Mouse (Mus musculus) limb, embryonic 11.5 days (tissue): Measurements from ENCODE around the gene Ntm. TPM values are rescaled to one million over a fixed set of nuclear protein-coding genes. Genes with fewer than 3 reads are reported as not detected.

ENCODE experiments used
- ATAC-seq: fragments of 200-750 bp; cut with Nextera tagmentation; 2 replicates; pipeline ENCODE4 v1.8.0; 2017; ENCODE audit warnings: low read depth; ENCODE audit not compliant: insufficient number of reproducible peaks, low FRiP score, low TSS enrichment
- DNase-seq: peaks from one replicate; pipeline ENCODE4 v3.0.0-alpha.2; 2015; ENCODE audit warnings: low spot score
- H3K27ac ChIP-seq: fragments of 300-500 bp; sonication (generic); replicated peaks from 2 replicates; pipeline ENCODE4 v1.5.1; 2014; ENCODE audit warnings: low read depth, mild to moderate bottlenecking, low read length
- H3K27me3 ChIP-seq: fragments of 300-500 bp; sonication (generic); 2 replicates; pipeline ENCODE4 v1.6.1; 2014; ENCODE audit warnings: mild to moderate bottlenecking, low read length, mixed read lengths; ENCODE audit not compliant: control insufficient read depth, insufficient read depth
- H3K36me3 ChIP-seq: fragments of 300-500 bp; sonication (generic); 2 replicates; pipeline ENCODE4 v1.6.1; 2014; ENCODE audit warnings: mild to moderate bottlenecking, low read length, moderate library complexity, mixed read lengths; ENCODE audit not compliant: control insufficient read depth, insufficient read depth
- H3K4me1 ChIP-seq: fragments of 300-500 bp; sonication (generic); 2 replicates; pipeline ENCODE4 v1.6.1; 2014; ENCODE audit warnings: low read length, mixed read lengths; ENCODE audit not compliant: control insufficient read depth, insufficient read depth
- H3K4me2 ChIP-seq: fragments of 300-500 bp; sonication (generic); 2 replicates; pipeline ENCODE4 v1.6.1; 2014; ENCODE audit warnings: low read depth, mild to moderate bottlenecking, moderate library complexity; ENCODE audit not compliant: severe bottlenecking
- H3K4me3 ChIP-seq: fragments of 300-500 bp; sonication (generic); 2 replicates; pipeline ENCODE4 v1.5.1; 2014; ENCODE audit warnings: low read depth, low read length
- H3K9ac ChIP-seq: fragments of 300-500 bp; sonication (generic); 2 replicates; pipeline ENCODE4 v1.6.1; 2014; ENCODE audit warnings: mild to moderate bottlenecking, low read length
- H3K9me3 ChIP-seq: fragments of 300-500 bp; sonication (generic); 2 replicates; pipeline ENCODE4 v1.6.1; 2016; ENCODE audit warnings: low read length; ENCODE audit not compliant: control insufficient read depth
- WGBS: fragments of 180-500 bp; shearing (Covaris S2); extraction: QIAGEN DNeasy Blood & Tissue Kit; methylation state at CpG from one replicate; pipeline ENCODE4 v1.1.7; 2014; 5-methylcytosine and 5-hydroxymethylcytosine counted together
- polyA plus RNA-seq: library from polyadenylated mRNA; unstranded; fragments of >200 nt; fragmentation: Nextera tagmentation; extraction: Ambion mirVana; gene quantifications from 2 replicates; pipeline ENCODE4 v1.2.1, GENCODE M21; 2014

Gene Ntm
- polyA plus RNA-seq, 1 experiment from 2014 or later, result 16.2 TPM

GRCm38 (mm10) chr9:29411408-29412180 lies 551.3 kb downstream of the Ntm start:
- peak; percentile 39; the same call in 1 of the 2 replicates for ATAC-seq
- Histone ChIP-seq H3K4me3 (peak overlapping the region; percentile 49), H3K27me3 (peaks cover 27% of the 10 kb centered on the region), H3K27ac (peak overlapping the region; percentile 56), H3K4me2 (peak overlapping the region; percentile 84), H3K9ac (peak overlapping the region; percentile 58; the same call in 1 of the 2 replicates), H3K4me1 (no peaks in the 10 kb centered on the region), H3K36me3 (no peaks in the 10 kb centered on the region), H3K9me3 (no peaks in the 10 kb centered on the region)
- under 1% methylated on average over 37 of the region's 40 CpGs for WGBS
- peak; percentile 74 for DNase-seq

- Histone ChIP-seq H3K4me3 (peak overlapping the region; percentile 49), H3K4me1 (no peaks in the 10 kb centered on the region), H3K9ac (peak overlapping the region; percentile 12; the same call in 1 of the 2 replicates), H3K36me3 (no peaks in the 10 kb centered on the region), H3K27me3 (peaks cover 27% of the 10 kb centered on the region), H3K9me3 (no peaks in the 10 kb centered on the region), H3K4me2 (peak overlapping the region; percentile 84), H3K27ac (no peak overlapping the region)
- 54% methylated on average over 10 of the region's 10 CpGs for WGBS
- DNase-seq, result no peak
- ATAC-seq, result no peak
Observed at GRCm38 (mm10) chr9:29410728-29411407, 552.1 kb downstream of the Ntm start.

GRCm38 (mm10) chr9:29410284-29410683 lies 552.7 kb downstream of the Ntm start:
- no peaks in the 10 kb centered on the region for H3K9me3 ChIP-seq
- ATAC-seq (no peak), DNase-seq (no peak)
- no peak overlapping the region for H3K4me3 ChIP-seq
- no peak overlapping the region for H3K4me2 ChIP-seq
- 80% methylated on average over 6 of the region's 6 CpGs for WGBS
- H3K9ac ChIP-seq, result no peak overlapping the region
- H3K36me3 ChIP-seq, result no peaks in the 10 kb centered on the region
- peaks cover 27% of the 10 kb centered on the region for H3K27me3 ChIP-seq
- H3K27ac ChIP-seq, result no peak overlapping the region
- no peaks in the 10 kb centered on the region for H3K4me1 ChIP-seq

- H3K4me1 ChIP-seq, result no peaks in the 10 kb centered on the region
- H3K4me3 ChIP-seq, result no peak overlapping the region
- H3K27ac ChIP-seq, result no peak overlapping the region
- H3K36me3 ChIP-seq, result no peaks in the 10 kb centered on the region
- ATAC-seq (no peak), DNase-seq (peak; percentile 80)
- peaks cover 24% of the 10 kb centered on the region for H3K27me3 ChIP-seq
- H3K9me3 ChIP-seq, result no peaks in the 10 kb centered on the region
- WGBS, result 59% methylated on average over 8 of the region's 8 CpGs
- no peak overlapping the region for H3K4me2 ChIP-seq
- no peak overlapping the region for H3K9ac ChIP-seq
Observed at GRCm38 (mm10) chr9:29409216-29409907, 553.6 kb downstream of the Ntm start.

- Histone ChIP-seq H3K36me3 (no peaks in the 10 kb centered on the region), H3K27me3 (peaks cover 14% of the 10 kb centered on the region), H3K4me2 (no peak overlapping the region), H3K27ac (no peak overlapping the region), H3K9ac (no peak overlapping the region), H3K9me3 (no peaks in the 10 kb centered on the region), H3K4me1 (no peaks in the 10 kb centered on the region), H3K4me3 (no peak overlapping the region)
- DNase-seq, result peak; percentile 57
- ATAC-seq, result no peak
Observed at GRCm38 (mm10) chr9:29407954-29408353, 555.0 kb downstream of the Ntm start.

- Histone ChIP-seq H3K36me3 (no peaks in the 10 kb centered on the region), H3K4me3 (no peak overlapping the region), H3K9me3 (no peaks in the 10 kb centered on the region), H3K9ac (no peak overlapping the region), H3K27me3 (peaks cover 5% of the 10 kb centered on the region), H3K4me1 (no peaks in the 10 kb centered on the region), H3K4me2 (no peak overlapping the region), H3K27ac (no peak overlapping the region)
- ATAC-seq, result no peak
- DNase-seq, result no peak
- 92% methylated on average over 2 of the region's 2 CpGs for WGBS
Observed at GRCm38 (mm10) chr9:29406973-29407372, 556.0 kb downstream of the Ntm start.

GRCm38 (mm10) chr9:29406046-29406445 lies 556.9 kb downstream of the Ntm start:
- no peak for ATAC-seq

GRCm38 (mm10) chr9:29400151-29400550 lies 562.8 kb downstream of the Ntm start:
- no peak for ATAC-seq
- Histone ChIP-seq H3K4me3 (no peak overlapping the region), H3K9ac (no peak overlapping the region), H3K9me3 (no peaks in the 10 kb centered on the region), H3K4me1 (no peaks in the 10 kb centered on the region), H3K36me3 (no peaks in the 10 kb centered on the region), H3K27ac (no peak overlapping the region), H3K27me3 (no peaks in the 10 kb centered on the region), H3K4me2 (no peak overlapping the region)
- 53% methylated on average over 8 of the region's 8 CpGs for WGBS
- no peak for DNase-seq

More at GRCm38 (mm10) chr9:29406046-29406445, 556.9 kb downstream of the Ntm start:
- H3K9ac ChIP-seq, result no peak overlapping the region
- no peak overlapping the region for H3K4me2 ChIP-seq
- DNase-seq, result no peak
- no peaks in the 10 kb centered on the region for H3K4me1 ChIP-seq
- H3K27ac ChIP-seq, result no peak overlapping the region
- H3K4me3 ChIP-seq, result no peak overlapping the region
- WGBS, result 90% methylated on average over 1 of the region's 1 CpGs
- H3K36me3 ChIP-seq, result no peaks in the 10 kb centered on the region
- no peaks in the 10 kb centered on the region for H3K9me3 ChIP-seq
- H3K27me3 ChIP-seq, result peaks cover 3% of the 10 kb centered on the region; the same call in 1 of the 2 replicates
